Mouse (Mus musculus) left cerebral cortex, postnatal 10 days (tissue): ENCODE measurements around the gene Slc18a2. TPM values are rescaled to one million over a fixed set of nuclear protein-coding genes. Genes with fewer than 3 reads are reported as not detected.

Experiments used
- total RNA-seq, 2 experiments: library from RNA; stranded (reverse); gene quantifications; 2 replicates each; pipeline ENCODE4 v1.2.3; 2021

Slc18a2 gene
- total RNA-seq, 2 experiments from 2014 or later: 1.9 to 2.6 TPM

Other genes with a start within 250 kb of the Slc18a2 start
- 10 to 100 TPM; 77.1 to 88.1 TPM for gene Shtn1, start 184.8 kb upstream of the Slc18a2 start, total RNA-seq
- gene Vax1, start 90.8 kb upstream of the Slc18a2 start, total RNA-seq: 1 to 10 TPM; 1.5 to 2.1 TPM
- not detected for gene Kcnk18, start 41.7 kb upstream of the Slc18a2 start, total RNA-seq
- 100 to 1,000 TPM; 329 to 345 TPM for gene Rps12-ps3, start 61.4 kb downstream of the Slc18a2 start, total RNA-seq
- gene Pdzd8, start 84.9 kb downstream of the Slc18a2 start, total RNA-seq: 10 to 100 TPM; 59.1 to 60.2 TPM
- 10 to 100 TPM in 1 of 2 experiments, 1 to 10 TPM in 1; 9.0 to 10.2 TPM for gene Emx2, start 197.5 kb downstream of the Slc18a2 start, total RNA-seq